Mouse (Mus musculus) testis, adult 10 weeks (tissue): ENCODE results near the gene Gm6592. TPM values are rescaled to one million over a fixed set of nuclear protein-coding genes. Genes with fewer than 3 reads are reported as not detected.

ENCODE experiments used
- polyA plus RNA-seq: library from polyadenylated mRNA; stranded (reverse); fragments of 350-450 nt; fragmentation: Illumina TruSeq; extraction: RNeasy Lipid Tissue Mini Kit (QIAGEN cat#74804); gene quantifications from one replicate; pipeline ENCODE4 v1.2.3, GENCODE M21; 2014; ENCODE audit warnings: low read depth, low replicate concordance

Gene Gm6592
- polyA plus RNA-seq: not detected

DNA sequence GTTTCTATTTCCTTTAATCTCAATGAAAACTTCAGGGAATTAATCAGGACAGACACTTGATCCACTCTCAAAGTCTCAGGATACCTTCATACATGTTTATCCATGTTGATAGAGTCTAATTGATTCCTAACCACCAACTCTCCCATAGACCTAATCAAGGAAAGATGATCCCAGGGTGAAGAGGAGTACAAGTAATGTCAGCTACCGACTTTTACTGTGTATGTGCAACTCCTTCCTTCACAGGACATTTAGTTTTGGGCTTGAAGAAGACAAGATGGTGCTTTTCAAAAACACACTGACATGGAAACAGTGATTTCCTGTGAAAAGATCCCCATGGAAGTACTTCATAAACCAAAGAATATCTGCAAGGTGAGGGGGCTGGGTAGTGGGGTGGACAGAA is at the start of gene Gm6592:
Gm6592 (plus strand) TSS at position 301 of the 400 bp plus-strand sequence.

DNA sequence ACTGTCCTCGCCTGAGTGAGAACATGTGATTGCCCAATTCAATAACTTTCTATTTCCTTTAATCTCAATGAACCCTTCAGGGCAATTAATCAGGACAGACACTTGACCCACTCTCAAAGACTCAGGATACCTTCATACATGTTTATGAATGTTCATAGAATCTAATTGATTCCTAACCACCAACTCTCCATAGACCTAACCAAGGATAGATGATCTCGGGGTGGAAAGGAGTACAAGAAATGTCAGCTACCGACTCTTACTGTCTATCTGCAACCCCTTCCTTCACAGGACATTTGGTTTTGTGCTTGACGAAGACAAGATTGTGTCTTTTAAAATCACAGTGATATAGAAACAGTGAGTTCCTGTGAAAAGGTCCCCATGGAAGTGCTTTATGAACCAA is 40.4 kb upstream of the Gm6592 start, which contains the start of gene Ssxb5:
Ssxb5 (plus strand) TSS at position 301 of the 400 bp plus-strand sequence.

DNA sequence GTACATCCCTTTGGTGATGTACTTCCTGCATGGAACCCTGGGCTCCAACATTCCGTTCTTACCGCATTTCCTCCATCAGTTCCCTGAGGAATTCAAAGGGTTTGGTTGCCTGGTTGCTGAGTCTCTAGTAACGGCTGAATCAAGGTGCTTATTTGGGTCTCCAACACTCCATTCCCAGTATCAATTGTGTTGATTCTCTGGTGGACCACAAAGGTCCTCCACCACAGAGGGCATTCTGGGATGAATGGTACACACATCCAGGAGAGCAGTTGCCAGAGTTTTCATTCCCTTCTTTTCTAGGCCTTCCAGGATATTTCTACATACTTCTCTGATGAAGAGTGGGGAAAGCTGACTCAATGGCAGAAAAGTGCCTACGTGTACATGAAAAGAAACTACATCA is 30.2 kb downstream of the Gm6592 start, which contains the start of gene Gm5751:
Gm5751 (plus strand) TSS at position 301 of the 400 bp plus-strand sequence.

GRCm38 (mm10) chrX:8892343-8893155 is 48.8 kb downstream of the Gm6592 start, which contains the start of gene B630019K06Rik:
TSS of gene B630019K06Rik (plus strand) at chrX:8892382.

Other genes starting within 250 kb of the Gm6592 start
- 7.4 TPM for gene Ssxb8, start 153.2 kb upstream of the Gm6592 start, polyA plus RNA-seq
- 4.6 TPM for gene Ssx9, start 95.6 kb upstream of the Gm6592 start, polyA plus RNA-seq
- 8.0 TPM for gene Ssxb5, start 40.3 kb upstream of the Gm6592 start, polyA plus RNA-seq
- gene Gm5751, start 30.3 kb downstream of the Gm6592 start, polyA plus RNA-seq: 1.6 TPM
- 3.7 TPM for gene B630019K06Rik, start 48.4 kb downstream of the Gm6592 start, polyA plus RNA-seq
- gene Fthl17b, start 119.0 kb downstream of the Gm6592 start, polyA plus RNA-seq: not detected
- not detected for gene Fthl17c, start 132.6 kb downstream of the Gm6592 start, polyA plus RNA-seq
- not detected for gene Fthl17d, start 142.8 kb downstream of the Gm6592 start, polyA plus RNA-seq
- not detected for gene Fthl17e, start 189.5 kb downstream of the Gm6592 start, polyA plus RNA-seq
- not detected for gene Fthl17f, start 219.0 kb downstream of the Gm6592 start, polyA plus RNA-seq